Mouse (Mus musculus) bone marrow, adult 2 months (tissue): Measurements from ENCODE around the gene Tctn1.

ENCODE experiments used
- CTCF ChIP-seq: fragments of 200-500 bp; IDR thresholded peaks from 2 replicates; pipeline ENCODE4 v1.5.1; 2011; ENCODE audit warnings: low read length, control low read depth; ENCODE audit not compliant: control insufficient read depth, insufficient read depth
- POLR2A ChIP-seq: fragments of 200-500 bp; IDR thresholded peaks from 2 replicates; pipeline ENCODE4 v1.6.1; 2011; ENCODE audit warnings: low read depth, mild to moderate bottlenecking, control low read depth, low read length, borderline replicate concordance; ENCODE audit not compliant: control insufficient read depth

DNA sequence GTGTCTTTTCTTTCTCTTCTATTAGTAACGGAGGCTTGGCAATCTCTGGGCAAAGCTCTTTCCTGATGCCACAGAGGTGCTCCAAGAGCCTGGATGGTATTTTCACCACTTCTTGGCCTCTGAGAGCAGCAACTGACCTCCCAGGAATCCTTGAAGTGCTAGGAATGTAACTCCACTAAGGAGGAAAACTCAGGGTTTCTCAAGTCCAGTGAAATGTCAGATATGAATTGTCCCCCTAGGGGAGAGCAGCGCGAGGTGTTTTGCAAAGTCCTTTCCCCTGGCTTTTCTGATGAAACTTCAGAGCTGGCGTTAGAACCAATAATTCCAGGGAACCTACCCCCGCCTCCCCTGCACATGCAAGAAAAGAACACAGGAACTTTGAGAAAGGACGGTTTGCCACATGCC lies 16.2 kb upstream of the Tctn1 start:
- TF ChIP-seq POLR2A (no peak), CTCF (no peak)
